Mouse (Mus musculus) midbrain, embryonic 16.5 days (tissue): Measurements from ENCODE around the gene Sf3a1. TPM values are rescaled to one million over a fixed set of nuclear protein-coding genes. Genes with fewer than 3 reads are reported as not detected.

Experiments
- microRNA-seq: library from miRNA; unstranded; fragments of <30 nt; microRNA quantifications from one replicate; pipeline ENCODE4, GENCODE M21; 2017
- polyA plus RNA-seq: library from polyadenylated mRNA; unstranded; fragments of >200 nt; fragmentation: Nextera tagmentation; extraction: Ambion mirVana; gene quantifications from 2 replicates; pipeline ENCODE4 v1.2.1, GENCODE M21; 2015

Sf3a1 gene
- polyA plus RNA-seq, 1 experiment from 2014 or later: 53.8 TPM

Small RNA genes lying within 50 kb of the gene (microRNA-seq; reads per million reads assigned to microRNA genes)
- 6.4 reads per million, percentile 27 among the genes with 10 or more reads in this experiment for gene Mir3060

Other genes starting within 250 kb of the Sf3a1 start
- 17.4 and 20.7 TPM in 2 replicates for gene Slc35e4, start 245.7 kb upstream of the Sf3a1 start, polyA plus RNA-seq
- gene Tcn2, start 228.2 kb upstream of the Sf3a1 start, polyA plus RNA-seq: 19.5 and 20.8 TPM in 2 replicates
- 59.1 and 61.5 TPM in 2 replicates for gene Pes1, start 196.4 kb upstream of the Sf3a1 start, polyA plus RNA-seq
- gene 4930556J24Rik, start 183.6 kb upstream of the Sf3a1 start, polyA plus RNA-seq: 0.25 TPM in 1 of 2 replicates, not detected in the other
- gene Gal3st1, start 176.7 kb upstream of the Sf3a1 start, polyA plus RNA-seq: 7.3 and 8.2 TPM in 2 replicates
- not detected in 2 replicates for gene Sec14l4, start 128.9 kb upstream of the Sf3a1 start, polyA plus RNA-seq
- 2.6 and 2.8 TPM in 2 replicates for gene Sec14l3, start 95.5 kb upstream of the Sf3a1 start, polyA plus RNA-seq
- 12.8 and 14.4 TPM in 2 replicates for gene Mtfp1, start 64.9 kb upstream of the Sf3a1 start, polyA plus RNA-seq
- gene Sec14l2, start 36.9 kb upstream of the Sf3a1 start, polyA plus RNA-seq: 4.2 and 4.8 TPM in 2 replicates
- 52.0 and 53.6 TPM in 2 replicates for gene Rnf215, start 25.1 kb upstream of the Sf3a1 start, polyA plus RNA-seq
- 9.1 and 10.9 TPM in 2 replicates for gene Ccdc157, start 57 bp upstream of the Sf3a1 start, polyA plus RNA-seq
- gene Tbc1d10a, start 26.4 kb downstream of the Sf3a1 start, polyA plus RNA-seq: 33.6 and 34.8 TPM in 2 replicates
- gene Castor1, start 57.9 kb downstream of the Sf3a1 start, polyA plus RNA-seq: 2.9 and 4.2 TPM in 2 replicates
- gene Osm, start 76.1 kb downstream of the Sf3a1 start, polyA plus RNA-seq: 0.08 and 0.19 TPM in 2 replicates
- gene Lif, start 97.2 kb downstream of the Sf3a1 start, polyA plus RNA-seq: 0.06 TPM in 1 of 2 replicates, not detected in the other